Mouse (Mus musculus) lung, embryonic 16.5 days (tissue): ENCODE results near the gene Hspa14. TPM values are rescaled to one million over a fixed set of nuclear protein-coding genes. Genes with fewer than 3 reads are reported as not detected.

Source experiments
- ATAC-seq: fragments of 200-750 bp; cut with Nextera tagmentation; 2 replicates; pipeline ENCODE4 v1.8.0; 2017; ENCODE audit warnings: low read depth, mild to moderate bottlenecking, moderate library complexity
- H3K27ac ChIP-seq: fragments of 300-500 bp; sonication (generic); 2 replicates; pipeline ENCODE4 v1.5.1; 2014; ENCODE audit warnings: mild to moderate bottlenecking, control low read depth, low read length
- H3K27me3 ChIP-seq: fragments of 300-500 bp; sonication (generic); 2 replicates; pipeline ENCODE4 v1.6.1; 2014; ENCODE audit warnings: low read depth, low read length, mixed read lengths; ENCODE audit not compliant: control insufficient read depth, insufficient read depth
- H3K36me3 ChIP-seq: fragments of 300-500 bp; sonication (generic); 2 replicates; pipeline ENCODE4 v1.6.1; 2014; ENCODE audit warnings: low read length; ENCODE audit not compliant: control insufficient read depth, insufficient read depth
- H3K4me1 ChIP-seq: fragments of 300-500 bp; sonication (generic); replicated peaks from 2 replicates; pipeline ENCODE4 v1.6.1; 2014; ENCODE audit warnings: low read length, mixed read lengths; ENCODE audit not compliant: control insufficient read depth, insufficient read depth
- H3K4me2 ChIP-seq: fragments of 300-500 bp; sonication (generic); 2 replicates; pipeline ENCODE4 v1.6.1; 2014; ENCODE audit warnings: low read depth, low read length, control low read depth
- H3K4me3 ChIP-seq: fragments of 300-500 bp; sonication (generic); 2 replicates; pipeline ENCODE4 v1.5.1; 2014; ENCODE audit warnings: mild to moderate bottlenecking, low read length, control low read depth
- H3K9ac ChIP-seq: fragments of 300-500 bp; sonication (generic); 2 replicates; pipeline ENCODE4 v1.6.1; 2014; ENCODE audit warnings: low read length, control low read depth
- H3K9me3 ChIP-seq: fragments of 300-500 bp; sonication (generic); 2 replicates; pipeline ENCODE4 v1.6.1; 2016; ENCODE audit warnings: low read length; ENCODE audit not compliant: control insufficient read depth
- WGBS: fragments of 180-500 bp; shearing (Covaris S2); extraction: QIAGEN DNeasy Blood & Tissue Kit; methylation state at CpG from one replicate; pipeline ENCODE4 v1.1.7; 2014; 5-methylcytosine and 5-hydroxymethylcytosine counted together
- polyA plus RNA-seq: library from polyadenylated mRNA; unstranded; fragments of >200 nt; fragmentation: Nextera tagmentation; extraction: Ambion mirVana; gene quantifications from 2 replicates; pipeline ENCODE4 v1.2.1, GENCODE M21; 2015

Hspa14 gene
- polyA plus RNA-seq, 1 experiment from 2014 or later, result 98.6 TPM

- Histone ChIP-seq H3K9ac (no peak overlapping the region), H3K4me3 (no peak overlapping the region), H3K27ac (no peak overlapping the region), H3K4me2 (no peak overlapping the region), H3K27me3 (no peaks in the 10 kb centered on the region), H3K4me1 (no peaks in the 10 kb centered on the region), H3K9me3 (no peaks in the 10 kb centered on the region), H3K36me3 (peaks cover 47% of the 10 kb centered on the region)
- no peak for ATAC-seq
- 83% methylated on average over 3 of the region's 3 CpGs for WGBS
These were observed 18.7 kb downstream of the Hspa14 start for GRCm38 (mm10) chr2:3493833-3494409.

- WGBS, result 83% methylated on average over 3 of the region's 3 CpGs
- ATAC-seq, result no peak
These were observed 22.8 kb downstream of the Hspa14 start for GRCm38 (mm10) chr2:3489816-3490215.

GRCm38 (mm10) chr2:3480239-3480638 lies 32.4 kb downstream of the Hspa14 start:
- ATAC-seq, result no peak
- no peak overlapping the region for H3K4me2 ChIP-seq
- H3K4me1 ChIP-seq, result no peaks in the 10 kb centered on the region
- no peaks in the 10 kb centered on the region for H3K36me3 ChIP-seq
- H3K9ac ChIP-seq, result no peak overlapping the region
- no peaks in the 10 kb centered on the region for H3K9me3 ChIP-seq
- 78% methylated on average over 3 of the region's 3 CpGs for WGBS
- no peak overlapping the region for H3K4me3 ChIP-seq
- H3K27ac ChIP-seq, result no peak overlapping the region
- no peaks in the 10 kb centered on the region for H3K27me3 ChIP-seq

More at GRCm38 (mm10) chr2:3489816-3490215, 22.8 kb downstream of the Hspa14 start:
- H3K9ac ChIP-seq, result no peak overlapping the region
- H3K4me1 ChIP-seq, result no peaks in the 10 kb centered on the region
- peaks cover 33% of the 10 kb centered on the region for H3K36me3 ChIP-seq
- H3K27ac ChIP-seq, result no peak overlapping the region
- no peaks in the 10 kb centered on the region for H3K27me3 ChIP-seq
- H3K4me3 ChIP-seq, result no peak overlapping the region
- H3K9me3 ChIP-seq, result no peaks in the 10 kb centered on the region
- no peak overlapping the region for H3K4me2 ChIP-seq

- peaks cover 7% of the 10 kb centered on the region; the same call in 1 of the 2 replicates for H3K4me1 ChIP-seq
- ATAC-seq, result no peak
- H3K4me3 ChIP-seq, result no peak overlapping the region
- H3K9ac ChIP-seq, result no peak overlapping the region
- no peaks in the 10 kb centered on the region for H3K36me3 ChIP-seq
- H3K27ac ChIP-seq, result no peak overlapping the region
- WGBS, result 53% methylated on average over 3 of the region's 3 CpGs
- no peaks in the 10 kb centered on the region for H3K27me3 ChIP-seq
- no peaks in the 10 kb centered on the region for H3K9me3 ChIP-seq
- peak overlapping the region; percentile 62; the same call in 1 of the 2 replicates for H3K4me2 ChIP-seq
These were observed 36.8 kb downstream of the Hspa14 start for GRCm38 (mm10) chr2:3475746-3476251.

GRCm38 (mm10) chr2:3474861-3475283 lies 37.7 kb downstream of the Hspa14 start, which contains the start of gene Suv39h2:
Gene Suv39h2, minus strand, starts transcription at chr2:3475031.
- Histone ChIP-seq H3K36me3 (no peaks in the 10 kb centered on the region), H3K4me1 (peaks cover 7% of the 10 kb centered on the region; the same call in 1 of the 2 replicates), H3K4me2 (peak within 1 kb of the TSS; percentile 79), H3K27ac (peak within 1 kb of the TSS; percentile 94), H3K4me3 (peak within 1 kb of the TSS; percentile 95), H3K9ac (peak within 1 kb of the TSS; percentile 89), H3K9me3 (no peaks in the 10 kb centered on the region), H3K27me3 (no peaks in the 10 kb centered on the region)
- ATAC-seq, result peak; percentile 99
- WGBS, result under 1% methylated on average over 42 of the region's 42 CpGs

- H3K27ac ChIP-seq, result peak overlapping the region; percentile 94
- H3K4me2 ChIP-seq, result peak overlapping the region; percentile 79
- H3K4me1 ChIP-seq, result peaks cover 7% of the 10 kb centered on the region; the same call in 1 of the 2 replicates
- H3K27me3 ChIP-seq, result no peaks in the 10 kb centered on the region
- H3K4me3 ChIP-seq, result peak overlapping the region; percentile 95
- peak; percentile 66 for ATAC-seq
- no peaks in the 10 kb centered on the region for H3K9me3 ChIP-seq
- H3K36me3 ChIP-seq, result no peaks in the 10 kb centered on the region
- WGBS, result under 1% methylated on average over 41 of the region's 46 CpGs
- peak overlapping the region; percentile 89 for H3K9ac ChIP-seq
These were observed 38.2 kb downstream of the Hspa14 start for GRCm38 (mm10) chr2:3474361-3474805.

GRCm38 (mm10) chr2:3473891-3474290 lies 38.7 kb downstream of the Hspa14 start:
- H3K4me1 ChIP-seq, result peaks cover 7% of the 10 kb centered on the region; the same call in 1 of the 2 replicates
- H3K36me3 ChIP-seq, result no peaks in the 10 kb centered on the region
- peak overlapping the region; percentile 79 for H3K4me2 ChIP-seq
- H3K27me3 ChIP-seq, result no peaks in the 10 kb centered on the region
- H3K9me3 ChIP-seq, result no peaks in the 10 kb centered on the region
- peak overlapping the region; percentile 89 for H3K9ac ChIP-seq
- H3K4me3 ChIP-seq, result peak overlapping the region; percentile 95
- H3K27ac ChIP-seq, result peak overlapping the region; percentile 94
- no peak for ATAC-seq
- WGBS, result under 1% methylated on average over 12 of the region's 12 CpGs

- ATAC-seq, result no peak
- Histone ChIP-seq H3K36me3 (peaks cover 17% of the 10 kb centered on the region), H3K27ac (no peak overlapping the region), H3K4me2 (no peak overlapping the region), H3K27me3 (no peaks in the 10 kb centered on the region), H3K9ac (no peak overlapping the region), H3K4me1 (no peaks in the 10 kb centered on the region), H3K9me3 (no peaks in the 10 kb centered on the region), H3K4me3 (no peak overlapping the region)
- WGBS, result 78% methylated on average over 4 of the region's 4 CpGs
These were observed 56.0 kb downstream of the Hspa14 start for GRCm38 (mm10) chr2:3456590-3456989.

- Histone ChIP-seq H3K4me3 (no peak overlapping the region), H3K9ac (no peak overlapping the region), H3K27ac (no peak overlapping the region), H3K27me3 (no peaks in the 10 kb centered on the region), H3K9me3 (no peaks in the 10 kb centered on the region), H3K36me3 (peaks cover 11% of the 10 kb centered on the region), H3K4me2 (no peak overlapping the region), H3K4me1 (no peaks in the 10 kb centered on the region)
- whole genome bisulfite sequencing, result 77% methylated on average over 3 of the region's 3 CpGs
- no peak for ATAC-seq
These were observed 59.5 kb downstream of the Hspa14 start for GRCm38 (mm10) chr2:3453096-3453495.
